Mouse (Mus musculus) fat pad, adult 2 months (tissue): ENCODE data around the gene Clec9a.

Experiments
- DNase-seq: peaks from one replicate; pipeline ENCODE4 v3.0.0-alpha.2; 2011; ENCODE audit warnings: low read depth, low spot score; ENCODE audit errors: extremely low read depth

Gene Clec9a

GRCm38 (mm10) chr6:129408562-129408961 is at the start of gene Clec9a:
Gene Clec9a, plus strand, starts transcription at chr6:129408862.
- DNase-seq, result no peak

- no peak for DNase-seq
These were observed 49.1 kb upstream of the Clec9a start for GRCm38 (mm10) chr6:129359515-129359914.

GRCm38 (mm10) chr6:129363942-129364341 is 44.7 kb upstream of the Clec9a start:
- DNase-seq, result no peak

DNA sequence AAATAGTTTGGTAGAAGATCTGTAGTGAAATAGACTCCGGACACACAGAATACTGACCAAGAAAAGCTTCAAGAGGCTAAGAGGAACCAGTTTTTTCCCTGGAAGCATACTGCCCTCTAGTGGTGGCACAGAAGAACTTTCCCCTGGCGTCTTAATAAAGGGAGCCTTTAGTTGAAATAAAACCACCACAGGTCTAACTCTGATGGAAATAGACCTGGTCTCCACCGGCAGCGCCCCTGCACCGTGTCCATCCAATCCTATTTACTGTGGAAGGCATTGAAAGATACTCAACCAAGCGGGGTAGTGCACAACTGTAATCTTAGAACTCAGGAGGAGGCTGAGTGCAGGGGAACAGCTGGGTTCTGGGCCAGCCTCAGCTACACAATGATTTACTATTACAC is 42.7 kb upstream of the Clec9a start:
- DNase-seq, result peak; percentile 3

DNA sequence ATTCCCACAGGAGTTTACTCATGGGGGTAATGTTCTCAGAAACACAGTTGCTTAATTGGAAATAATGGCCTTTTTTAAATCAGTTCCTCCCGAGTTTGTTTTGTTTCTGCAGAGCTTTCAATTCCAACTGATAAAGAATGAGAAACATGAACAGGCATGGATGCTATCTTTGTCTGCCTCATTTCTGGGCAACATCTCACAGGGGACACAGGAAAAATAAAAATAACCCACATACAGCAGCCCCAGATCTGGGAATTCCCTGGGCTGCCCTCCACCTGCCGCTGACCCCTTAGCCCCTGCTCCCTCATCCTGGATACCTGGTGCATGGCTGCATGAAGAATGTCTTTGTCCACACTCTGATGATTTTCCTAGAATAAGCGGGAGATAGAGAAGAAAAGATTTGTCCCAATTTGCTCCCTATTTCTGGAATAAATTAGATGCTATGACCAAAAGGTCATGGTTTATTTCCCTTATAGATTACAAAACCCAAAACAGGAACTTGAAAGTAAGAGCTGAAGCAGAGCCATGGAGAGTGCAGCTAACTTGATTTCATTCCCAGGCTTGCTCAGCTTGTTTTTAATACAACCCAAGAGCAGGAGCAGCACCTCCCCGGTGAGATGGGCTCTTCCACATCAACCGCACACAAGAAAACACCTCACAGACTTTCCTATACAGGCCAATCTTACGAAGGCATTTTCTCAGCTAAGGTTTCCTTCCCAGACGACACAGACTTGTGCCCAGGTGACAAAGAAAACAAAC is 39.1 kb upstream of the Clec9a start:
- DNase-seq, result no peak

DNA sequence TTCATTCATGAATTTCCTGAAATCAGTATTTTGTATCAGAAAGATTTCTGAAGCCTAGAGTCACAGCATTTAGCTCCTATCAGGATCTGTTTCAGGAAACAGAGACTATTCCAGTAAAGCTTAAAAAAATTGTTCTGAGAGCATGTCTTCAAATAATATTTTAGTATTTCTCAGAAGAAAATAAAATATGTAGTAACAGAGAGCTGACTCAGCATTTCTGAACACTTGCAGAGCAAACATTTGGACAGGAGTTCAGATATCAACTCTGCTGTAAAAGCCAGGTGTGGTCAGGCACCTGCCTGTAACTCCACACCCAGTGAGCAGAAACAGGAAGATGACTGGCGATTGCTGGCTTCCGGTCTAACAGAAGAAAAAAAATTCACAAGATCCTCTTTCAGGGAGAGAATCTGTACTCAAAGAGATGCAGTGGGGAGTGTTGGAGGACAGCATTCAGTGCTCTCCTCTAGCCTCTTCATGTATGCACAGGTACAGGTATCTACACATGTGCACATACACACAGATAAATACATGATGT is 33.7 kb upstream of the Clec9a start:
- DNase-seq, result no peak

- DNase-seq, result no peak
These were observed 28.2 kb upstream of the Clec9a start for GRCm38 (mm10) chr6:129380454-129380853.

DNA sequence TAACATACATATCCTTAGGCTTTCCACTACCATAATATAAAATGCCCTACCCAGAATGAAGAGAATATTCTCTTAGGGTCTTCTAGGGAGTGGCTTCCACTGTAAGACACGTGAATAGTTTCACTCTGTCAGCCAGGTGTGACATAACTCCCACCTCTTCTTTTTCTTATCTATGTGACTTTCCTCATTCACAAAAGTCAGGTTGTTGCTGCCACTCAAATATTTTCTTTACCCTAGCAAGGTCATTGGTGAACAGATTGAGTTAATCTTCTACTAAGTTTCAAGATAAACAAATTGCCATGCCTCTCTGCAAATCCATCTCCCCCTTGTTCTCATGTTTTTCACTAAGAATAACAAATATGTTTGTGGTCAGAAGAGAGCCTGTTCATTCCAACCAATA is 26.9 kb upstream of the Clec9a start:
- no peak for DNase-seq

DNA sequence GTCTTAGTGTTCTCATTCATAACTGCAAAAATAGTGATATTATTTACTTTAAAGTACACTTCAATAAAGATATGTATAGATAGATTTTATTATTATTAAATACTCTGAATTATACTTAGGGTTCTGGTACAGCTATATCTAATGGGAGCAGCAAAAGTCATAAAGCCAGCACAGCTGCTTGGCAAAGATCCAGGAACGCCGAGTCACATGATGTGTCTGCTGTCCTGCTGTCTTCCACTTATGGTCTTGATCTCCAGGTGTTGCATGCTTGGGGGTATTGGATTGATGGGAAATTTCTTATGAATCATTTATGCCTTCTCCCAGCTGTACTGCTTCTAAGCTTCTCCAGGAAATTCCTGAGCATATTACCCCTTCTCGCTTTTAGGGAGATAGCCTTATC is 25.2 kb upstream of the Clec9a start:
- no peak for DNase-seq

DNA sequence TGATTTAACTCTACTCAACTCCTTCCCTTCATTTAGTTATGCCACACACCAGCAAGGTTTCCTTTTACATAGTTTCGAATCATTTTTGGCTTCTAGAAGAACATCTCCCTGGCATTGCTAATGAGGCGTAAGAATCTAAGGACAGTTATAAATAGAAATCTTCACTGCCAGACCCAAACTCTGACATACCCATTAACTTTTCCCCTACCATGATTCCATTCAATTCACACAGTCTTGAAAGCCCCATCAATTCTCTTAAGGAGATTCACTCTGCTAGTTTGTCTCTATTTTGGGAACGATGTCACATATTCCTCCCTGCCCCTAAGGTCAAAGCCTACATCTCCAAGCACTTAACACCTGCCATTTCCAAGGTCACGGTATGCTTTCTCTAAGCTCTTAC is 23.7 kb upstream of the Clec9a start:
- no peak for DNase-seq

DNA sequence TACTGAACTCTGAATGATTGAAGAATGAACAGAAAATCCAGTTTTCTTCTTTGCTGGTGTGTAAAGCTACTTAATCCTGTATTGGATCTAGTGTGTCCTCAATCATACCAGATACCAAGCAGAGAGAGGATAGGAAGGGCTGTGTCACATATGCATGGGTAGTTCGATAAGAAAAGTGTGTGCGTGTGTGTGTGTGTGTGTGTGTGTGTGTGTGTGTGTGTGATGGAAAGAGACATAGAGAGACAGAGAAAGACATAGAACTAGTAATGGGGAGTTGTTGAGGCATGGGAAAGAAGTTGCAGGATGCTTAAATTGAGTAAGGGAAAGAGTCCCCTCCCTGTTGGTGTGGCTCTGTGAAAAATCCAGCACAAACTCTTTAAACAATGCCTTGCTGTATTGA is 22.9 kb upstream of the Clec9a start, which contains the start of gene Clec12b:
Clec12b (minus strand) TSS at position 101 of the 400 bp plus-strand sequence.
- DNase-seq, result no peak

DNA sequence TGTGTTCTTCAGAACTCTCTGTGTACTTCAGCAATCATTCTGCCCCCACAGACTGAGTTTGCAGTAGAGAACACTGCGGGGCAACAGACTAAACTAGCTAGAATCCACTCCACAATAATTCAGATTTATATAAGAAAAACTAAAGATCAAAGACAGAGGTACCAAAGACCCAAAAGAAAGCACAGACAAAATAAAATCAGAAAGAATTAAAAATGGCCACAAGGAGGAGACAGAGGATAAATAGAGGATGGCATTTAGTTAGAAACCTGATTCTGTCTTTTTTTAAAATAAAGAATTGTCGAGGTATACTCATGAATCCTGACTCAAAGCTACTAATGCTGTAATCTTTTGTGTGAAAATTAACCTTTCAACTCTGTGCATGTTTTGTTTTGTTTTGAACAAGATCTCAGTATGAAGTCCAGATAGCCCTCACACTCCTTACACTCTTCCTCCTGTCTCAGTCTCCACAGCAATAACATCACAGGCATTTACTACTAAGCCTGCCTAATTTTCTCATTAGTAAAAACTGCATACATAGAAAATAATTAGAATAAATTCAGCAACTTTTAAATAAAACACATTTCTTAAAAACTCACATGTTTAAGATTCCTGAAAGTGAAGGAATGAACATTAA is 15.5 kb upstream of the Clec9a start:
- DNase-seq, result no peak

DNA sequence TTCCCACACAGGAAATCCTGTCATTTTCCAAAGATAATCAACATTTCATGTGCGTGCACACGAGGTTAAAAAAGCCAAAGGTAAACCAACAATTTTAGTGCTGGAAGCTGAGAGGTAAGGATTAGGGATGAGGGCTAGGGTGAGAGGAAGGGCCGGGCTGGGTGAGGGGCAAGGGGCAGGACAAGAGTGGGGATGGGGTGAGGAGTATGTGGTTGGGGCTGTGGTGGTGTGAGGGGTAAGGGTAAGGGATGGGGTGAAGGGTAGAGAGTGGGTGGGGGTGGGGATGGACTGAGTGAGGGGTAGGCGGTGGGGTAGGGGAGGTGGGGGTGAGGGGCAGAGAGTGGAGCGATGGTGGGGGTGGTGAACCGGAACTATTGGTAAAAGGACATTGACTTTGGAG is 14.9 kb upstream of the Clec9a start:
- no peak for DNase-seq

DNA sequence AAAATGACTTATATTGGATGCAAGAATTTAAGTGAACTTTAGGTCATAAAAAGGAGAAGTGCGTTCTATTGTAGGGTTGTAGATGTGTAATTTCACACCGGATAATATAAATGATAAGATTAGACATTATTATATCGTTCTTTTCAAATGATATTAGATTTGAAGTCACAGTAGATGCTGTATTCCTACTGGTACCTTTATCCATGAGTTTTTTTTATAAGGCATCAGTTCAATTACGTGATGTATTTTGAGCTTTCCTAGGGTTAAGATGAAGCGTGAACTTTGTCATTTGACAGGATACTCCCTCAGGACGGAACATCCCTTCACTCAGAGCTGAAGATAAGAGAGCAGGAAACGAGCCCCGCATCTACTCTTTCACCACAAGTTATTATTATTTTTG is 11.7 kb upstream of the Clec9a start, which contains the start of gene Clec1b:
Clec1b (plus strand) TSS at position 301 of the 400 bp plus-strand sequence.
- DNase-seq, result no peak

DNA sequence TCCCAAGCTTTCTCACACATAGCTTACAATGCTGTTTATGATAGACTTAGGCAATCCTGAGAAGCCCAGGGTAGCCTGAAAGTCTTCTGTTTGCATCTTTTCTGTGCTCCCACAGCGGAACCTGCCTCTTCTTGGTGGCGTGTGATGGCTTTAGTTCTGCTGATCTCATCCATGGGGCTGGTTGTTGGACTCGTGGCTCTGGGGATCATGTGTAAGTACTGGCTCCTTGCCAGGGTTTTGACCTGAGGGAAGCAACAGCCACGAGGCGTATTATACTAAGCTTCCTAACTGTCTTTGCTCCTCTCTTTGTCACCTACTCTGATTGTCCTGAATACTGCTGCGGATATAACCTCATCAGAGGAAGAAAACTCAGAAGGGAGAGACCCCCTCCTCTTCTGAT is 8.7 kb upstream of the Clec9a start:
- DNase-seq, result no peak

DNA sequence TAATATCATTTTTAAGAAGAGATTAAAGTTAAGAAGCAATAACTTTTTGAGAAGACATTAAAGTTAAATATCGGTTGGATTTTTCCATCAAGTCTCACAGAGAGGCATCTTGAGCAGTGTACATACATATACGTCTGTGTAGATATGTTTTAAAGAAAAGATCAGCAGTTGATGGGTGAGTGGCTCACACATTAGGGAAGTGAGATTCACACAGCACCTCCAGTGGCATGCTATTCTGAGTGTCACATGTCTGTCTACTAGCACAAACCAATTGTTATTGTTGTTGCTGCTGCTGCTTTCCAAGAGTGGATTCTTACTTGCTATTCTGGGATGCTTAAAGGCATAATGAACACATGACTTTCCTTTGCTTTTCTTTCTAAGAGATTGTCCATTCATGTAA is 6.3 kb upstream of the Clec9a start:
- DNase-seq, result no peak

- peak; percentile 66 for DNase-seq
These were observed 5.3 kb upstream of the Clec9a start for GRCm38 (mm10) chr6:129403391-129403790.

DNA sequence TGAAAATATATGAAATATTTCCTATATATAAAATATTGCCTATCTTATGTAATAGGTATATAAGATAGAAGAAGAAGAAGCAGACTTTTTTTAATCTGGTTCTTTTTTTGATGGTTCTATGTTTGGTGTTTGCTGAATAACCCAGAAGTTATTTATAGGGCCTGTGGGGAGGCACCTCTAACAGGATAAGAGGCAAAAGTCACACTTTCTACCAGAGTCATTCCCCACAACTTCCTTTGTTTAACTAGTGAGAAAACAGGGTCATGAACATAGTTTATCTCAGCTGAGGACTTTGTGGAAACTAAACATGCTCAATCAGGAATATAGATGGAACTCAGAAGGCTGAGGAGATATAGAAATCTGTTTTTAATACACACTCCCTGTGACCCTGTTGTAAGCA is 2.7 kb upstream of the Clec9a start:
- DNase-seq, result no peak

- DNase-seq, result no peak
These were observed 1.3 kb upstream of the Clec9a start for GRCm38 (mm10) chr6:129407324-129407723.

GRCm38 (mm10) chr6:129414177-129414576 is 5.5 kb downstream of the Clec9a start:
- no peak for DNase-seq

GRCm38 (mm10) chr6:129422311-129422710 is 13.6 kb downstream of the Clec9a start:
- DNase-seq, result no peak

DNA sequence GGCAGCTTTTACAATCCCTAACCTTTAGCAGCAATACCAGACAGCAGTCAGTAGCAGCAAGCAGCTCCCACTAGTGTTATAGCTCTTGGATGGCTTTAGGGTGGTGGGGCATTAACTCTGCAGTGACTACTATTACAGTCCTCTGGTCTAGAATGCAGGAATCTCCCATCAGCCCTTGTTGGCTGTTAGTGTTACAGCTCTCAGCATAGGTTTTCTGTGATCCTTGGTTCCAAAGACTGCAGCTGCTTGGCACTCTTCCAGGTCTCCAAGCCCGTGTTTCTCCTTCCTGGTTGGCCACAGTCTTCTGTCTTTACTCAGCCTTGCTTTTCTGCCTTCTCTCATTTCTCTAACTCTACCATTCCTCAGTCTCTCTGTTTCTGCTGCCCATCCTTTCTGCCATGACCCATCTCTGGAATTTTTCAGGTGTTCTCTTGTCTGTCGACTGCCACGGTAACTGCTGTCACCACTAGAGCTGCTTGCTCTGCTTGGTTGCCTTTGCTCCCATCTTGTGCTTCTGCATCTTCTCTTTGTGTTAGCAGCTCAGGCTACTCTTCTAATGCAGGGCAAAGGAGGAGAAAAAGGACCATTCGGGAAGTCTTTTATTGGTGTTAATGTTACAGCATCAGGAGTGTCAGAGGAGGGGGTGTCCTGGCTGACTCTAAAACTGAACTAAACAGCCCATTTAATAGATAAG is 14.5 kb downstream of the Clec9a start:
- DNase-seq, result no peak
